Mouse (Mus musculus) ovary, adult 10 weeks (tissue): ENCODE measurements around the gene Selenok. TPM values are rescaled to one million over a fixed set of nuclear protein-coding genes. Genes with fewer than 3 reads are reported as not detected.

Source experiments
- polyA plus RNA-seq: library from polyadenylated mRNA; stranded (reverse); fragments of 350-450 nt; fragmentation: Illumina TruSeq; extraction: RNeasy Lipid Tissue Mini Kit (QIAGEN cat#74804); gene quantifications from one replicate; pipeline ENCODE4 v1.2.3, GENCODE M21; 2014

Selenok gene
- polyA plus RNA-seq, result 134 TPM

GRCm38 (mm10) chr14:29968075-29968821 lies at the start of gene Selenok:
TSS of gene Selenok (plus strand) at chr14:29968308.

DNA sequence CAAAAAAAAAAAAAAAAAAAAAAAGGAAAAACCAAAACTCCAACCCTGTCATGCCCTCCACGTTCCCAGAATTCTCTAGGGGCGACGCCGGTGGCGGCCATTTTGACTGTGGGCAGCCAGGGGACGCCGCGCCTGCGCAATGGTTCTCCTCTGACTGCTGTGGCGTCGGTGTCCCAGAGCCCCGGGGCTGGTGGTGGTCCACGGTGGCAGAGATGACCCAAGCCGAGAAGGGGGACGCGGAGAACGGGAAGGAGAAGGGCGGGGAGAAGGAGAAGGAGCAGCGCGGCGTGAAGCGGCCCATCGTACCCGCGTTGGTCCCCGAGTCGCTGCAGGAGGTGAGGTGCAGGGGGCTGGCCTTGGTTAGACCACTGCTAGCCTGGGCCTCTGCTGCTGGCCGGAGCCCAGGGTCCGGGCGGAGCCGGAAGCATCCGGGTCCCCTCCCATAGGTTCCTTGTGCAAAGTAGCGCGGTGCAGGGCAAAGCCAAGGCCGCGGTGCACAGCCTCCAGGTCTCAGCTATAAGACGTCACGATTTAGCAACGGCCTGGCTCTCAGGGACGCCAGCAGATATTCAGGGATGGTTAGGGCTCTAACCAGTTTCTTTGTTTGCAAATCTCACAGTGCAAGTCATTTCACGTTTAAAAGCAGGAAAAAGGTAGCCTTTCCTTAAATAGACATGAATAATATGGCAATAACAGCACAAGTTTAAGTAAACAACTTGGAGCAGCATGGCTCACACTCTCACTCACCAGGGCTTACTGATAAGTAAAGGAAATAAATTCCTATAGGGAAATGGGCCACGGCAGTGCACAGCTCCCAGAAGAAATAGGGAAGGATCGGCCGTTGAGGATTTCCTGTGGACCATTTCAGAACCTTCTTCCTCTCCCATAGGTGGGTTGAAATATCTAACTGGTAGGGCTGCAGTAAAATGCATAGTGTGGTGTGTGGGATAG lies 10.4 kb downstream of the Selenok start, which contains the start of gene Actr8:
TSS of gene Actr8 (plus strand) at position 84 of the 951 bp plus-strand sequence.

GRCm38 (mm10) chr14:30008733-30009575 lies 40.8 kb downstream of the Selenok start, which contains the start of the genes Il17rb and Chdh:
TSS of gene Il17rb (minus strand) at chr14:30008896.
TSS of gene Chdh (plus strand) at chr14:30009023.

Other genes with a start within 250 kb of the Selenok start
- gene Cacna2d3, start 246.4 kb upstream of the Selenok start, polyA plus RNA-seq, result 2.2 TPM
- 23.0 TPM for gene Actr8, start 10.0 kb downstream of the Selenok start, polyA plus RNA-seq
- 1.2 TPM for gene Il17rb, start 40.6 kb downstream of the Selenok start, polyA plus RNA-seq
- gene Chdh, start 40.7 kb downstream of the Selenok start, polyA plus RNA-seq, result 8.1 TPM